Mouse (Mus musculus): Measurements from ENCODE around the gene Itpr2. TPM values are rescaled to one million over a fixed set of nuclear protein-coding genes. Genes with fewer than 3 reads are reported as not detected.

Itpr2 gene
- polyA plus RNA-seq, 1 experiment: 35.0 TPM

GRCm38 (mm10) chr6:146256947-146257670, 244.9 kb downstream of the Itpr2 start:
- no peak overlapping the region for H3K4me3 ChIP-seq (ENCODE audit: insufficient read depth, low read depth, low read length)
- no peak overlapping the region for H3K27ac ChIP-seq (replicated peaks; ENCODE audit: low read depth, low read length)

DNA sequence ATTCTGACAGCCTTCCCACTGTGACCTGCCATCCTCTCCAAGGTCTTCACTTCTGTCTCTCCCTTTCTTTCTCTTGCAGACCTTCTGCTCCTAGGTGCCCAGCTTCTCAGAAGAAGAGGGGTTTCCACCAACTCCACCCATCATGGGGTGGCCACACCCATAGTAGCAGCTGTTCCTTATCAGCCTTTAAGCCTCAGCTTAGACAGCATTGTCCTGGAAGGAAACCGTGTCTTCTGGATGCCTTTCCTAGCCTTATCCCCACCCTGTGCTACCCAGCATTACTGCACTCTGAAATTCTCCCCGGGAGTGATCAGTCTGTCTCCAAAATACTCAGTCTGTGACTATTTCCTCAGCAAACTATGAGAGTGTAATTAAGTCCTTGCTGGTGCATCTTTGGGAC, 245.6 kb downstream of the Itpr2 start:
- Histone ChIP-seq H3K4me3 (ENCODE audit: insufficient read depth, low read depth, low read length) (no peak overlapping the region), H3K4me1 (ENCODE audit: control insufficient read depth, insufficient read depth, insufficient read length, low read length) (no peaks in the 10 kb centered on the region), H3K27ac (replicated peaks; ENCODE audit: low read depth, low read length) (no peak overlapping the region)

More at GRCm38 (mm10) chr6:146256947-146257670, 244.9 kb downstream of the Itpr2 start:
- no peaks in the 10 kb centered on the region for H3K4me1 ChIP-seq (ENCODE audit: control insufficient read depth, insufficient read depth, insufficient read length, low read length)

DNA sequence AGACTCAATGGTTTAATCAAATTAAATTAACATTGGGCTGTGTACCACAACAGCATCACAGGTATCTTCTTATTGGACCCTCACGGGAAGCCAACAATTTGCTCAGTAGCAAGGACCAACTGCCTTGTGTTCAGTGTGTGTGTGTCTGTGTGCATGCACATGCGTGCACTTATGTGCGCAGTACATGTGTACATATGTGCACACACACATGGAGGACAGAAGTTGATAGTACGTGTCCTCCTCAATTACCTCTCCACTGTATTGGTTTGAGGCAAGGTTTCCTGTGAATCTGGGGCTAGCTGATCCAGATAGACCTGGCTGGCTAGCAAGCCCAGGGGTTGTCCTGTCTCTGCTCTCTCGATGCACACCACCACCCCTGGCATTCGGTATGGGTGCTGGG, 246.4 kb downstream of the Itpr2 start:
- no peak overlapping the region for H3K4me3 ChIP-seq (ENCODE audit: insufficient read depth, low read depth, low read length)
- H3K27ac ChIP-seq (replicated peaks; ENCODE audit: low read depth, low read length): no peak overlapping the region
- H3K4me1 ChIP-seq (ENCODE audit: control insufficient read depth, insufficient read depth, insufficient read length, low read length): no peaks in the 10 kb centered on the region

DNA sequence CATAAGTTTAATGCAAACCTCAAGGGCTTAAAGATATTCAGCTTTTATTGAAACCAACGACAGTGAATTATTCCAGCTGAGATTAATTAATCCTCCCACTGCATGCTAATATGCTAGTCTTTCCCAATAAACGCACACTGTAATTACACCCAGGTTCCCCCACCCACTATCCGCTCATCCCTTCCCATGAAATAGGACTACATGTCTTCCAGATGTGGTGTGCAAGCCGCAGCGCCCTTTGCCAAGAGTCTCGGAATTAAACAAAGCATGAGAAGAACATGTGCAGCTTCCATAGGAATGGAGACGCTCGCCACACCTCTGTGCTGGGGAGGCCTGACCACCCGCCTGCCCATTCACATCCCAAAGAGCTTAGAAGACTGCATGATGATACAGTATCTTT, 247.1 kb downstream of the Itpr2 start:
- H3K4me3 ChIP-seq (ENCODE audit: insufficient read depth, low read depth, low read length): no peak overlapping the region
- no peaks in the 10 kb centered on the region for H3K4me1 ChIP-seq (ENCODE audit: control insufficient read depth, insufficient read depth, insufficient read length, low read length)
- no peak overlapping the region for H3K27ac ChIP-seq (replicated peaks; ENCODE audit: low read depth, low read length)

DNA sequence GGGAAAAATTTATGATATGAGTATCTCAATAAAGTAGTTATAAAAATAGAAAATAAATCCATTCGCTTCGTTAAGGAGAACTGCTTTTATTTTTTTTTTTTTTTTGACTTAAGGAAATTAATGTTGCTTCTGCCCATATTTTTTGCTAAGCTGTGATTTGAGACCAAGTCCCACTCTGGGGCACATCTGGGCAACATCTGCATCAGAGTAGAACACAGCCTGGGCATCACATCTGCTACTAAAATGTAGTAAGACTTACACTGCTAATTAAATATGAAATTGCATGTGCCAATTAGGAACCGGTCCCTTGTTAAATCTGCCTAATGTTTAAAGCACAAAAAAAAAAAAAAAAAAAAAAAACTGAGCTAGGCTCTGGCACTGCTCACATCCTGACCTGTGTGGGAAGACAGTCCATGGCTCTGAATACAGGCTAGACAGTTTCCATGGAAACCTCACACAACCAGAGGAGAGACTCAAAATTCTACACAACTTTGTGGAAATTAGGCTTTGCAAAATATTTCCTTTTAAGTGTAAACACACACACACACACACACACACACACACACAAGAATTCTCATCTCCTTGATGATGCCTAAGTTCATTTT, 247.7 kb downstream of the Itpr2 start:
- Histone ChIP-seq H3K27ac (replicated peaks; ENCODE audit: low read depth, low read length) (no peak overlapping the region), H3K4me1 (ENCODE audit: control insufficient read depth, insufficient read depth, insufficient read length, low read length) (no peaks in the 10 kb centered on the region), H3K4me3 (ENCODE audit: insufficient read depth, low read depth, low read length) (no peak overlapping the region)

DNA sequence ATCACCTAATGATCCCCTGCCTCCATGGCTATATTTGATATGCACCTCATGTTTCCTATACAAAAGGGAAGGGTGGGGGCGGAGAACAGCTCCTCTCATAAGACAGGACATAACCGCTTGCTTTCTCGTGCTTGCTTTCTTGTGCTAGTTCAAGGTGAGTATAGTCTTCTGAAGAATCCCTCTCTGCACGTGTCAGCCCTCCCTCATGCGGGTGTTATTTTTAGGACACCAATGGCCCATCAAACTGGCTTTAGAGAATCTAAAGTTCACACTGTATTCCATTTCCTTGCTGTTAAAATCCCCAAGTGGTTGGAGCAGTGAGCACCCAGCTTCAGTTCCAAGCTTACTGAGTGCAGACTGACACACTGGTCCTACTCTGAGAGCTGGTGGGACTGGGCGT, 252.9 kb downstream of the Itpr2 start:
- no peaks in the 10 kb centered on the region for H3K4me1 ChIP-seq (ENCODE audit: control insufficient read depth, insufficient read depth, insufficient read length, low read length)
- H3K4me3 ChIP-seq (ENCODE audit: insufficient read depth, low read depth, low read length): no peak overlapping the region
- H3K27ac ChIP-seq (replicated peaks; ENCODE audit: low read depth, low read length): no peak overlapping the region

DNA sequence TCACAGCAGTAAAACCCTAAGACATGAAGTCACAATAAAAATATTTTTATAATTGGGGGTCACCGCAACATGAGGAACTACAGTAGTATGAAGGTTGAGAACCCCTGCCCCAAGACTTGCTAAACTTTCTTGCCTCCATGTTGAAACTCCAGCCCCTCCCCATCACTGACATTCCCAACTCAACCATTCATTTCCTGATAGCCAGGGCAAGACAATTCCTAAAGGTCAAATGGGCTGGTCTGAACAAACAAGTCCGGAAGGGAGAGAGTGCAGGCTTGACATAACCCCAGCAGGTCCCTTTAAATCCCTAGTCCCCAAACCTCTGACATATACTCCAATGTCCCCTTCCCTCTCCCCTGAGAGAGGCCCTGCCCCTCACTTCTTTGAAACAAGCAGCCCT, 253.7 kb downstream of the Itpr2 start:
- Histone ChIP-seq H3K4me1 (ENCODE audit: control insufficient read depth, insufficient read depth, insufficient read length, low read length) (no peaks in the 10 kb centered on the region), H3K4me3 (ENCODE audit: insufficient read depth, low read depth, low read length) (no peak overlapping the region), H3K27ac (replicated peaks; ENCODE audit: low read depth, low read length) (no peak overlapping the region)

GRCm38 (mm10) chr6:146247906-146248305, 254.1 kb downstream of the Itpr2 start:
- H3K4me1 ChIP-seq (ENCODE audit: control insufficient read depth, insufficient read depth, insufficient read length, low read length): no peaks in the 10 kb centered on the region
- no peak overlapping the region for H3K27ac ChIP-seq (replicated peaks; ENCODE audit: low read depth, low read length)
- H3K4me3 ChIP-seq (ENCODE audit: insufficient read depth, low read depth, low read length): no peak overlapping the region

- Histone ChIP-seq H3K27ac (replicated peaks; ENCODE audit: low read depth, low read length) (no peak overlapping the region), H3K4me1 (ENCODE audit: control insufficient read depth, insufficient read depth, insufficient read length, low read length) (no peaks in the 10 kb centered on the region), H3K4me3 (ENCODE audit: insufficient read depth, low read depth, low read length) (no peak overlapping the region)
Measured at GRCm38 (mm10) chr6:146246368-146246767, 255.7 kb downstream of the Itpr2 start.

- Histone ChIP-seq H3K27ac (replicated peaks; ENCODE audit: low read depth, low read length) (no peak overlapping the region), H3K4me3 (ENCODE audit: insufficient read depth, low read depth, low read length) (no peak overlapping the region), H3K4me1 (ENCODE audit: control insufficient read depth, insufficient read depth, insufficient read length, low read length) (no peaks in the 10 kb centered on the region)
Measured at GRCm38 (mm10) chr6:146245888-146246287, 256.1 kb downstream of the Itpr2 start.

DNA sequence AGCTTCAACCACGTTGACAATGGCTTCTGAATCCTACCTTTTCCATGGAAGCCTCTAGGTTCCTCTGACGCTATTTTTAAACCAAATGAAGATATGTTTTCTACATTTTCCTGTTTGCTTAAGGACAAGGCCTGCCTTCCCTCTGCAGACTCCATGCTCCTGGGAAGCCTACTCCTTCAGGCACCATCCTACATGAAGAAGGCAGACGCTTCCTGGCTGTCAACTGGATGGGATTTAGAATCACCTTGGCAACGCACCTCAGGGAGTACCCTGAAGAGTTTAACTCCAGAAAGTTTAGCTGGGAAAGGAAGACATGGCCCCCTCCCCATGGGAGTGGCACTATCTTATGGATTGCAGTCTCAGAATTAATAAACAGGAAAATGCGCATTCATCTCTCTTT, 259.0 kb downstream of the Itpr2 start:
- H3K4me1 ChIP-seq (ENCODE audit: control insufficient read depth, insufficient read depth, insufficient read length, low read length): no peaks in the 10 kb centered on the region
- H3K27ac ChIP-seq (replicated peaks; ENCODE audit: low read depth, low read length): no peak overlapping the region
- H3K4me3 ChIP-seq (ENCODE audit: insufficient read depth, low read depth, low read length): no peak overlapping the region

DNA sequence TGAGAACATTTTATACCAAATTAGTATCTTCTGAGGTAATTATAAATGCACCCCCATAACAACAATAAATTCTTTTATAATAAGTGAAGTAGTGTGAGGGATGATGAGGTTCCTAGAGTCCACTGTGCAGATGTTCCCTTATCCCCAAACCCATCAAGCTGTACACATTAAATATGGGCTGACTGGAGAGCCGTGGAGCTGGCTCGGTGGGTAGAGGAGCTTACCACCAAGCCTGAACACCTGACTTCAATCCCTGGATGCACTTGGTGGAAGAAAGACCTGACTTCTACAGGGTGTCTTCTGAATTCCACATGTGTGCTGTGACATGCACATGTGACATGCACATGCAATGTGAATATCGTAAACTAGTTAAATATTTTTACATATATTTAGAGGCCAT, 260.7 kb downstream of the Itpr2 start:
- no peak overlapping the region for H3K27ac ChIP-seq (replicated peaks; ENCODE audit: low read depth, low read length)
- H3K4me1 ChIP-seq (ENCODE audit: control insufficient read depth, insufficient read depth, insufficient read length, low read length): no peaks in the 10 kb centered on the region
- H3K4me3 ChIP-seq (ENCODE audit: insufficient read depth, low read depth, low read length): no peak overlapping the region

DNA sequence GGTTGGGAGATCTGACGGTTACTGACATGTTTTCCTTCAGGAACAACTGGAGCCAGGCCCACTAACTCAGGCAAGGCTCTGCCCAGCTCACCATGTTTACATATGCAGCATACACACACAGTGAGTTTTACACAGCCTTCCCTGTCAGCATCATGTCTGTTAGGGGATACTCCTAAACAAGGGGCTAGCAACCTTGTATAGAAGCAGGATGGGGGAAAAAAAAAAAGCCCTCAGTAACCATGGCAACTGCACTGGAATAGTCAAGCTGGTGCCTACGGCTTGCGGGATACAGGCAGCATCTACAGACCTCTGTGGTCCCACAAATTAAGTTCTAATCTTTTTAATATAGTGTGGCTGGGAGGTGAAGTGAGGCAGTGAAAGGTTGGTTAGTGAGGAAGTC, 266.9 kb downstream of the Itpr2 start:
- H3K4me1 ChIP-seq (ENCODE audit: control insufficient read depth, insufficient read depth, insufficient read length, low read length): no peaks in the 10 kb centered on the region
- H3K4me3 ChIP-seq (ENCODE audit: insufficient read depth, low read depth, low read length): no peak overlapping the region
- no peak overlapping the region for H3K27ac ChIP-seq (replicated peaks; ENCODE audit: low read depth, low read length)

- no peak overlapping the region for H3K4me3 ChIP-seq (ENCODE audit: insufficient read depth, low read depth, low read length)
Measured at GRCm38 (mm10) chr6:146234417-146234816, 267.6 kb downstream of the Itpr2 start.

GRCm38 (mm10) chr6:146230903-146231302, 271.1 kb downstream of the Itpr2 start:
- no peak overlapping the region for H3K27ac ChIP-seq (replicated peaks; ENCODE audit: low read depth, low read length)
- H3K4me1 ChIP-seq (ENCODE audit: control insufficient read depth, insufficient read depth, insufficient read length, low read length): no peaks in the 10 kb centered on the region
- H3K4me3 ChIP-seq (ENCODE audit: insufficient read depth, low read depth, low read length): no peak overlapping the region

More at GRCm38 (mm10) chr6:146234417-146234816, 267.6 kb downstream of the Itpr2 start:
- Histone ChIP-seq H3K27ac (replicated peaks; ENCODE audit: low read depth, low read length) (no peak overlapping the region), H3K4me1 (ENCODE audit: control insufficient read depth, insufficient read depth, insufficient read length, low read length) (no peaks in the 10 kb centered on the region)

GRCm38 (mm10) chr6:146230373-146230788, 271.6 kb downstream of the Itpr2 start:
- H3K27ac ChIP-seq (replicated peaks; ENCODE audit: low read depth, low read length): no peak overlapping the region
- no peaks in the 10 kb centered on the region for H3K4me1 ChIP-seq (ENCODE audit: control insufficient read depth, insufficient read depth, insufficient read length, low read length)

More at GRCm38 (mm10) chr6:146230373-146230788, 271.6 kb downstream of the Itpr2 start:
- H3K4me3 ChIP-seq (ENCODE audit: insufficient read depth, low read depth, low read length): no peak overlapping the region

Data from brown adipose tissue, adult 24 weeks (tissue).